Mouse (Mus musculus): ENCODE data around the gene Hoxb9. TPM values are rescaled to one million over a fixed set of nuclear protein-coding genes. Genes with fewer than 3 reads are reported as not detected.
A peak's percentile ranks its signal among the peaks of the same experiment; 100 is the strongest.

The Hoxb9 gene
- total and polyA plus RNA-seq, 2 experiments from 2014 or later = not detected

GRCm38 (mm10) chr11:96310183-96310938 is 39.1 kb downstream of the Hoxb9 start:
- 7% methylated on average over 20 of the region's 20 CpGs for WGBS
- H3K4me3 ChIP-seq (ENCODE audit: low read length) = no peak overlapping the region
- no peaks in the 10 kb centered on the region for H3K4me1 ChIP-seq (ENCODE audit: insufficient read depth, low read length)
- H3K36me3 ChIP-seq (ENCODE audit: insufficient read depth, low read length) = no peaks in the 10 kb centered on the region
- 0 out of 2 replicates have a peak overlapping the region, but pooled peaks have one; percentile 13 for H3K9ac ChIP-seq (replicated peaks; ENCODE audit: low read length)
- H3K9me3 ChIP-seq (ENCODE audit: low read length) = no peaks in the 10 kb centered on the region
- DNase-seq (ENCODE audit: low spot score) (no peak), ATAC-seq (no peak)
- no peak overlapping the region; the same call in 1 of the 2 replicates for H3K4me2 ChIP-seq (ENCODE audit: low read depth, low read length)
- no peak for TF ChIP-seq CTCF (IDR thresholded peaks at IDR 0.05; ENCODE audit: low read depth)
- H3K27ac ChIP-seq = 0 out of 2 replicates have a peak overlapping the region, but pooled peaks have one; percentile 36
- peaks cover 97% of the 10 kb centered on the region for H3K27me3 ChIP-seq (ENCODE audit: insufficient read depth, low read length)

GRCm38 (mm10) chr11:96311097-96311496 is 39.8 kb downstream of the Hoxb9 start:
- H3K36me3 ChIP-seq (ENCODE audit: insufficient read depth, low read length) = no peaks in the 10 kb centered on the region
- ATAC-seq = no peak
- H3K9ac ChIP-seq (replicated peaks; ENCODE audit: low read length) = 0 out of 2 replicates have a peak overlapping the region, but pooled peaks have one; percentile 13
- H3K4me3 ChIP-seq (ENCODE audit: low read length) = peak overlapping the region; percentile 21
- DNase-seq (ENCODE audit: low spot score) = no peak
- peaks cover 97% of the 10 kb centered on the region for H3K27me3 ChIP-seq (ENCODE audit: insufficient read depth, low read length)
- peak overlapping the region; percentile 36; the same call in 1 of the 2 replicates for H3K27ac ChIP-seq
- 8% methylated on average over 6 of the region's 6 CpGs for WGBS
- H3K4me1 ChIP-seq (ENCODE audit: insufficient read depth, low read length) = no peaks in the 10 kb centered on the region
- no peaks in the 10 kb centered on the region for H3K9me3 ChIP-seq (ENCODE audit: low read length)
- TF ChIP-seq CTCF (IDR thresholded peaks at IDR 0.05; ENCODE audit: low read depth) = no peak
- H3K4me2 ChIP-seq (ENCODE audit: low read depth, low read length) = peak overlapping the region; percentile 48

GRCm38 (mm10) chr11:96311520-96312417 is 40.5 kb downstream of the Hoxb9 start:
- H3K4me1 ChIP-seq (ENCODE audit: insufficient read depth, low read length) = no peaks in the 10 kb centered on the region
- 0 out of 2 replicates have a peak overlapping the region, but pooled peaks have one; percentile 13 for H3K9ac ChIP-seq (replicated peaks; ENCODE audit: low read length)
- peak overlapping the region; percentile 48 for H3K4me2 ChIP-seq (ENCODE audit: low read depth, low read length)
- peak; percentile 86 for DNase-seq (ENCODE audit: low spot score)
- no peaks in the 10 kb centered on the region for H3K36me3 ChIP-seq (ENCODE audit: insufficient read depth, low read length)
- no peaks in the 10 kb centered on the region for H3K9me3 ChIP-seq (ENCODE audit: low read length)
- H3K27me3 ChIP-seq (ENCODE audit: insufficient read depth, low read length) = peaks cover 96% of the 10 kb centered on the region
- H3K27ac ChIP-seq = peak overlapping the region; percentile 36; the same call in 1 of the 2 replicates
- ATAC-seq = peak; percentile 83; the same call in 1 of the 2 replicates
- WGBS = 2% methylated on average over 30 of the region's 31 CpGs
- H3K4me3 ChIP-seq (ENCODE audit: low read length) = peak overlapping the region; percentile 21
- peak; percentile 82 for TF ChIP-seq CTCF (IDR thresholded peaks at IDR 0.05; ENCODE audit: low read depth)

GRCm38 (mm10) chr11:96313134-96313533 is 41.9 kb downstream of the Hoxb9 start:
- peaks cover 88% of the 10 kb centered on the region for H3K27me3 ChIP-seq (ENCODE audit: insufficient read depth, low read length)
- no peak overlapping the region for H3K9ac ChIP-seq (replicated peaks; ENCODE audit: low read length)
- no peak for TF ChIP-seq CTCF (IDR thresholded peaks at IDR 0.05; ENCODE audit: low read depth)
- H3K36me3 ChIP-seq (ENCODE audit: insufficient read depth, low read length) = no peaks in the 10 kb centered on the region
- H3K4me3 ChIP-seq (ENCODE audit: low read length) = no peak overlapping the region
- H3K27ac ChIP-seq = 0 out of 2 replicates have a peak overlapping the region, but pooled peaks have one; percentile 68
- H3K4me1 ChIP-seq (ENCODE audit: insufficient read depth, low read length) = no peaks in the 10 kb centered on the region
- DNase-seq (ENCODE audit: low spot score) (no peak), ATAC-seq (no peak)
- H3K4me2 ChIP-seq (ENCODE audit: low read depth, low read length) = peak overlapping the region; percentile 24; the same call in 1 of the 2 replicates
- WGBS = 19% methylated on average over 2 of the region's 2 CpGs
- no peaks in the 10 kb centered on the region for H3K9me3 ChIP-seq (ENCODE audit: low read length)

- Histone ChIP-seq H3K27me3 (ENCODE audit: insufficient read depth, low read length) (peaks cover 86% of the 10 kb centered on the region), H3K27ac (peak overlapping the region; percentile 68), H3K36me3 (ENCODE audit: insufficient read depth, low read length) (no peaks in the 10 kb centered on the region), H3K9me3 (ENCODE audit: low read length) (no peaks in the 10 kb centered on the region), H3K4me2 (ENCODE audit: low read depth, low read length) (peak overlapping the region; percentile 24), H3K9ac (replicated peaks; ENCODE audit: low read length) (no peak overlapping the region), H3K4me1 (ENCODE audit: insufficient read depth, low read length) (no peaks in the 10 kb centered on the region), H3K4me3 (ENCODE audit: low read length) (no peak overlapping the region)
- no peak for ATAC-seq
- TF ChIP-seq CTCF (IDR thresholded peaks at IDR 0.05; ENCODE audit: low read depth) = no peak
- WGBS = 11% methylated on average over 12 of the region's 12 CpGs
- DNase-seq (ENCODE audit: low spot score) = no peak
Measured at GRCm38 (mm10) chr11:96313806-96314428, 42.7 kb downstream of the Hoxb9 start.
